Mouse (Mus musculus) adrenal gland, adult 2 months (tissue): ENCODE measurements around the gene Gm49354. TPM values are rescaled to one million over a fixed set of nuclear protein-coding genes. Genes with fewer than 3 reads are reported as not detected.
"Not testable (repeated sequence)": the region's sequence is repeated elsewhere in the genome, so short reads cannot be mapped to it uniquely, and the experiment has no call there.

Experiments
- DNase-seq: peaks from one replicate; pipeline ENCODE4 v3.0.0; 2021
- polyA plus RNA-seq: library from polyadenylated mRNA; depleted of rRNA; stranded (reverse); fragments of >200 nt; gene quantifications from 2 replicates; pipeline ENCODE4 v1.2.3, GENCODE M21; 2012
- total RNA-seq, 2 experiments: library from RNA; stranded (reverse); gene quantifications; 2 replicates each; pipeline ENCODE4 v1.2.3; 2021

Gene Gm49354
- total and polyA plus RNA-seq, 3 experiments: not detected

- peak; percentile 23 for DNase-seq
Observed at GRCm38 (mm10) chr13:59766786-59767515, 15.1 kb downstream of the Gm49354 start.

GRCm38 (mm10) chr13:59762791-59763190 is 19.3 kb downstream of the Gm49354 start:
- DNase-seq: no peak

GRCm38 (mm10) chr13:59756906-59757305 is 25.1 kb downstream of the Gm49354 start:
- DNase-seq: no peak

DNA sequence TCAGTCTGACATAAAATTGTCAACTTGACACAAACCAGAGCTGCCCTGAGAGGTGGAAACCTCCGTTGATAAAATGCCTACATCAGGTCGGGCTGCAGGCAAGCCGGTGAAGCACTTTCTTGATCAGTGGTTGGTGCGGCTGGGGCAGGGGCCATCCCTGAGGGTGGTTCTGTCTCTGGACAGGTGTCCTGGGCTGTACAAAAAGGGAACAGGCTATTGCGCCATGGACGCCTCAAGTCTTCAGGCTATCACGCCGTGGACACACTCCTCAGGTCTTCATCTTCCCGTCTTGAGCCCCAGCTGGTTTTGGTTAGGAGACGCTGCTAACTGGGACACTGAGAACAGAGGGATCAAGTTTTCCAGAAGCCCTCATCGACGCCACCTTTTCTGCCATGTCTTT is 31.7 kb downstream of the Gm49354 start:
- DNase-seq: no peak

- DNase-seq: no peak
Observed at GRCm38 (mm10) chr13:59746711-59747110, 35.3 kb downstream of the Gm49354 start, which contains the start of gene 1700014D04Rik. Gene 1700014D04Rik, minus strand, starts transcription at chr13:59746752.

DNA sequence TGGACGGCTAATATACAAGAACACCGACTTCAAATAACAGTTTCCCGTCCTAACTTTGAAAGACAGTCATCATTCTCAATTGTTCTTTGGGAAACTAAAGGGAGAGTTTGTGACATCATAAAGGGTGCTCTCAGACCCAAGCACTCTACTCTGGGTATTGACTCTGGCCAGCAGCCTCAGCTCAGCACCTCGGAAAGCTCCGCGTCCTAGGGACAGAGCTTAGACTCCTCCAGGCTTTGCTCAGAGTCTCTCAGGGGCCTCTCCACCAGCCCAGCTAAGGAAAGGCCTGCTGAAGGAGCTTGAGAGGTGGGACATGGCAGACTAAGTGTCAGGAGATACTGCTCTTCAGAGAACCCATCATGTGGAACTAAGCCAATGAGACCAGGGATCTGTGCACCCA is 35.9 kb downstream of the Gm49354 start:
- DNase-seq: no peak

- no peak for DNase-seq
Observed at GRCm38 (mm10) chr13:59745462-59745861, 36.6 kb downstream of the Gm49354 start.

DNA sequence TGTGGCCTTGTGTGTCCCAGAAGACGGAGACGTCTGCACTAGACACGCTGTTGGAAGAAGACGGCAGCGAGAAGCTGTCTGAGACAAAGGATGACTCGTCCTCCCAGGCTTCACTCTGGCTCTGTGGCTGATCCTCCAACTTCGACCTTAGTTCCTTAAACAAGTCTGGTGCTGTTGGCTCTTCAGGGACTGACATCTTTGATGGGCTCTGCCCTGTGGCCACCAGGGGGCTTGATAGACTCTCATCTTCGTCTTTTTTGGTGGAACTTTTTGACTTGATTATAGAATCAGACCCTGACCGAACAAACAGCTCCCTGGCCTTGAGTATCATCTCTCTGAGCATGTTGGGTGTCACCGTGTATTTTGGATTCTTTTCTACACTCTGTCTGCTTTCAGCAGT is 40.3 kb downstream of the Gm49354 start:
- no peak for DNase-seq

DNA sequence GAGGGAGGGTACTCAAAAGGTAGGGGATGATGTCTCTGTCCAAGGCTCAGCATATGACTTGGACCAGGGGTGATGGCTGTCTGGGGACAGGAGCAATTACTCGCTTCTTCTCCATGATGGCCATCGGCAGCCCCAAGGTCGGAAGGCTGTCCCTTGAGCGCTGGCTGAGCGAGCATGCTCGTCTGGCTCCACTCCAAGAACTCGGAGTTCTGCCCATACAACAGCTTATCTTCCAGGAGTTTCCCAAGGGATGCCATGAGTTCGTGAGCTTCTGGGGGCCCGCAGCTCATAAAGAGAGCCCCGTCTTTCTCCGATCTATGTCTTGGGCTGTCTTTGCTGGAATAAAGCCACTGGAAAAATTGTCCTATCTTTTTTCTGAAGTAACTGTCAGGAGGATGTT is 40.9 kb downstream of the Gm49354 start:
- DNase-seq: peak; percentile 57

- no peak for DNase-seq
Observed at GRCm38 (mm10) chr13:59739397-59739796, 42.6 kb downstream of the Gm49354 start.

DNA sequence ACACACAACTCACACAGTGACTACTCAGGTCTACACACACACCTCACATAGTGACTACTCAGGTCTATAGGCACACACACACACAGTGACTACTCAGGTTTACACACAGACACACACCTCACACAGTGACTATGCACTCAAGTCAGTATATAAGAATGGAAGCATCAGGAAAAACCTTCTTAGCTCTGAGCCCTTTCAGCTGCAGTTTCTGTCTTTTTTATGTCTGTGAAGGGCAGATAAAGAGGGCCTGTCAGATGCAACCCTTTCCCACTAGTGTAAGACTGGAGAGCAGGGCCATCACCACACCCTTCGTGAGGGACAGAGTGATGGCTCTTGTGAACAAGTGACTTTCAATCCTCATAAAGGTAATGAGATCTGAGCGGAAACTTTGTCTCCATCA is 43.6 kb downstream of the Gm49354 start:
- no peak for DNase-seq

DNA sequence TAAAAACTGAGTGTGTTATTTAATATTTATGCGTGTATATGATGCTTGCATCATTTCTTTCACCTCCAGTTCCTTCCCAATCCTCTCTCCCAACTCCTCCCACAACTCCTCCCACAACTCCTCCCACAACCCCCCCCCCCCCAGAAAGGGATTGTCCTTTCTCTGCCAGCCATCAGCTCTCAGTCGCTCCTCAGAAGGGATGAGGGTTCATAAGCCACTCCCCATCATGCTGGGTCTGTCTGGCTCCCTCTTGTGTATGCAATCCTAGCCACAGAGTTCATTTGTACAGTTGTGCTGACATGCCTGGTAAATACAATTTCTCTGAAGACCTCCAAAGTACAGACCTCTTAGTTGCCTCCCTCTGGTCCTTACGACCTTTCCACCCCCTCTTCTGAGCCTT is 46.9 kb downstream of the Gm49354 start:
- DNase-seq: no peak

- DNase-seq: not testable (repeated sequence)
Observed at GRCm38 (mm10) chr13:59734347-59734746, 47.7 kb downstream of the Gm49354 start.

- DNase-seq: no peak
Observed at GRCm38 (mm10) chr13:59733936-59734335, 48.1 kb downstream of the Gm49354 start.

DNA sequence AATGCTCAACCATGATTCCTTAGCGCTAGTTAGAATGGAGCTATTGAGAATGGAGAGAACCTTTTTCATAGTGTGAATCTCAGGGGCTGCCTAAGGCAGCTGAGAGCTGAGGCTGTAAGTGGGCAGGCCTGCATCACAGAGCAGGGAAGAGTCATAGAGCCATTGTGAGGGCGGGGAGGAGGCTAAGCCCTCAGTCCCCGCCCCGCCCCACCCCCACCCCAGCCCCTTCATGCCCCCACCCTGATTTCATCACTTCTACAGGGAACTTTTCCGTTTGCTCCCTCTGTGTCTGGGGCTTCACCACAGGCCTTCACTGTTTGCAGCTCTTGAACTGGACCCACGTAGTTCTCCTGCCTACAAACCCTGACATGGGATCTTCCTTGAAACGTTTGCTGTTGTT is 50.4 kb downstream of the Gm49354 start, which contains the start of gene Spata31d1d:
Gene Spata31d1d (minus strand): TSS at position 101 of the 400 bp plus-strand sequence.
- no peak for DNase-seq

DNA sequence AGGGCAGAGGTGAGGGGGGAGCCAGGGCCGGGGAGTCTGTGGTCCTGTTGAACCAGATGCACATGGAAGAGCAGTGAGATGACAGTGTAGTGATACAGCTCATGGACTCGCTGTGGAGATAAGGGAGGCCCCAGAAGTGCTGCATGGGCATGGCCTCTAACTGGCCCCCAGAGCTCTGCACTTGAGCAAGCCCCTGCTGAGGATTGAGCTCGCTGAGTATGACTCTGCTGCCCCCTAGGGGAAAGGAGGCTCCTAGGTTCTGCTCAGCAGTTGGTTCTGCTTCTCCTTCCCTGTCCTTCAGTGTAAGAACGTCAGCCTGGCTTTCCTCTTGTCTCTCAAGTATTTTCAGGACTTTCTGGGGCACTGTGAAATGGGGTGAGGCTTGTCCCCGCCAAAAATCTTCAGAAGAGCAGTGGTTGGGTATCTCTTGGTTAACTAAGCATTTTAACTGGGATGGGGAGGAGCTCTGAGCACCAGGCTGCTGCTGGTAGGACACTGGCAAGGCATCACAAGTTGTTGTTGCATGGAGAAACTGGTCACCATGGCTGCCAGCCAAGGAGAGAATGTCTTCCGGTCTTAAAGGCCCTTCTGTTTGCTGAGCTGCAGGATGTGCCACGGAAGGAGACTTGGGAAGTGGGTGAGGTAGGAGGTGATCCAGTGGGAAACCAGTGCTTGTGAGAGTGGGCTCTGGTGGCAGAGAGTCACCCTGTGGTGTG is 53.5 kb downstream of the Gm49354 start:
- peak; percentile 72 for DNase-seq

DNA sequence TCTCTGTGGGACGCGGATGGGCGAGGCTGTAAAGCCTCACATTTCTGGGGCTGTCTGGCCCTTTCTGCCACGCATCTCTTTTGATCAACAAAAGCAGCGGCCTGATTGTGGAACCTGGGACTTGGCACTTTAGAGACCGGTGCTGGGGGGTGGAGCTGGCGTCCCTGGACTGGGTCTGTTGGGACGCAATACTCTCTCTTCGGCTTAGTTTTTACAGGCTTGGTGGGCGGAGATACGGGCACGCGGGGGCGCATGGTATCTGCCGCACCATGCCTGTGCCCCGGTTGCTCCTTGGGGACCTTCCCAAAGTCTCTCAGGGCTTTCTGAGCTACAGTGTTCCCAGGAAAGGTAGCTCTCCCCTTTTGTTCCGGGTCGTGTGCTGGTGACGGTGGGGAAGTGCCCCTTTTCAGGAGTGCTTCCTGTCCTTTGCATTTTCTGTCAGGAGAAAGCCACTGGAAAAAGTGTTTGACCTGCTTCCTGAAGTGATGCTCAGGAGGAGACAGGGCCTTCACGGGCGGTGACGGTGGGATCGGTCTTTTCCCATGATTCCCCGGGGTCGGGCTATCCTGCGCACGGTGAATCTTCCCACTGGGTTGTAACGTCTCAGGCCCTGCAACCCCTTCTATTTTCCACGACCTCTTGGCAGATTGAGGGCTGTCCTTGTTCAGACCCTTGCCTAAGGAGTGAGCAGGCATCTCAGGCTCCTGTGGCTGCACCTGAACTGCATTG is 55.7 kb downstream of the Gm49354 start:
- no peak for DNase-seq

GRCm38 (mm10) chr13:59722089-59722488 is 60.0 kb downstream of the Gm49354 start:
- not testable (repeated sequence) for DNase-seq

GRCm38 (mm10) chr13:59719475-59719874 is 62.6 kb downstream of the Gm49354 start:
- no peak for DNase-seq

DNA sequence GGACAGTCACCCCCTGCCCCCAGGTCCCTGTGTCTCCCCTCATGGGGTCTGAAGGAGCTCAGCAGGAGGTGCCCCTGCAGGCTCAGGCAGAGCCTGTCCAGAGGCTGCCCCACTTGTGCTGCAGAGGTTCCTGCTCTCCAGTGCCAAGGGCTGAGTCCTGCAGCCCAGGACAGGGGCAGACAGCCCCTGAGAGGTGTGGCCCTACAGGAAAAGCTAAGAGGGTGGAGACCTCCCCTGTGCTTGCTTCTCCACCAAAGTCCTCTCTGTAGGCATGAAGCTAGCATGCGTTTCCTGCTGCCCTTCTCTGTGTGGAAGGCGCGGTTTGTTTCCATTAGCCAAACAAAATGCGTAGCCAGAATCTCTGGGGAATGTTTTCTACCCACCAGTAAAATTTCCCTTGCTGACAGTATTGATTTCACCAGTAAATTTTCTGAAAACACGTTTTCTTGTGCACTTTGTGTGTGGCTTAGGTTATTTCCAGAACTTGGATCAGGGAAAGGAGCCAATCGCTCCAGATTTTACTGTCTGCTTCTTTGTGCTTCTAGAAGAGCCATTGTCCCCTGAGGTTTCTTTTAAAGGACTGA is 63.1 kb downstream of the Gm49354 start:
- DNase-seq: not testable (repeated sequence)

- no peak for DNase-seq
Observed at GRCm38 (mm10) chr13:59713710-59714109, 68.3 kb downstream of the Gm49354 start.

DNA sequence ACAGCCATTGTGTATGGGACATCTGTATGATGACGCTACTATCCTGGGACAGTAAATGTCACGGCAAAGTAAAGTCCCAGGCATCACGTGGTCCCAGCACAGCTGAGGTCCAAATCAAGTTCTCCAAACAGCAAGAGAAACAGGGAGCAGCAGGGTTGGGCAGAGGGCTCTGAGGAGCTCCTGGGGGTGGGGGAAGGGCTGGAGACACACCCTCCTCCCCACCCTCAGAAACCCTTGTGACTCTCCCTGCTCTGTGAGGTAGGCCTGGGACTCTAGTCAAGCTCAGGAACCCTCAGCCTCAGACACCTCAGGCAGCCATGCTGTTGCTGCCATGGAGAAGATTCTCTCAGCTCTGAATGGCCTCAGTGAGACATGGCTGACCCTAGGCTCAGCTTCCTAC is 70.1 kb downstream of the Gm49354 start, which contains the start of gene Spata31d1b:
Gene Spata31d1b (plus strand): TSS at position 301 of the 400 bp plus-strand sequence.
- not testable (repeated sequence) for DNase-seq
